Mouse (Mus musculus): ENCODE measurements around the gene Daam1. TPM values are rescaled to one million over a fixed set of nuclear protein-coding genes. Genes with fewer than 3 reads are reported as not detected.

The Daam1 gene
- polyA plus RNA-seq, 1 experiment = 52.8 TPM

GRCm38 (mm10) chr12:71831258-71832087 lies 595 bp downstream of the Daam1 start:
- peaks cover 38% of the 10 kb centered on the region for H3K36me3 ChIP-seq (replicated peaks; ENCODE audit: low read length)
- H3K9me3 ChIP-seq = no peaks in the 10 kb centered on the region
- peaks cover 2% of the 10 kb centered on the region for H3K27me3 ChIP-seq (replicated peaks)
- TF ChIP-seq GATA1 (IDR thresholded peaks at IDR 0.05; ENCODE audit: borderline replicate concordance, low read length) (no peak), FLI1 (IDR thresholded peaks at IDR 0.05; ENCODE audit: low read length) (no peak)
- H3K4me3 ChIP-seq (replicated peaks) = peak overlapping the region; percentile 97
- peaks cover 56% of the 10 kb centered on the region for H3K4me1 ChIP-seq

DNA sequence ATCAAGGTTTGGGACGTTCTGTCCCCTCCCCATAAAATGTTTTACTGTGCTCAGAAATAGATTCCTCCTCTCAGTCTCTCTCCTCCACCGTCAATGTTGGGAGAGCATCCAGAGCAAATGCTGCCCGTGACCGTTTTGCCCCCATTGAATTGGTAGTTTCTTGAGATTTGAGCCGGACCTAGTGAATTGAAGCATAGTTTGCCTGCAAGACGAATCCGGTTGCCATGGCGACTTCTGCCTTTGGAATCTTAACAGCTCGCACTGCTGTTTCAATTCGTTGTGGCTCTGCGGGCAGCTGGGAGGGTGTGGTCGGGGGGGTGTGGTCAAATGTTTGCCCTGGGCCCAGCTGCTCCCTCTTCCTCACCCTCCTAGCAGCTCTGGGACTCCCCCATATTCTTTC lies 1.3 kb downstream of the Daam1 start:
- peaks cover 45% of the 10 kb centered on the region for H3K36me3 ChIP-seq (replicated peaks; ENCODE audit: low read length)
- peak overlapping the region; percentile 97 for H3K4me3 ChIP-seq (replicated peaks)
- peaks cover 60% of the 10 kb centered on the region for H3K4me1 ChIP-seq
- no peaks in the 10 kb centered on the region for H3K9me3 ChIP-seq
- peaks cover 2% of the 10 kb centered on the region for H3K27me3 ChIP-seq (replicated peaks)
- TF ChIP-seq GATA1 (IDR thresholded peaks at IDR 0.05; ENCODE audit: borderline replicate concordance, low read length) = no peak
- TF ChIP-seq FLI1 (IDR thresholded peaks at IDR 0.05; ENCODE audit: low read length) = no peak

GRCm38 (mm10) chr12:71834041-71834440 lies 3.2 kb downstream of the Daam1 start:
- Histone ChIP-seq H3K4me3 (replicated peaks) (peak overlapping the region; percentile 89), H3K27me3 (replicated peaks) (no peaks in the 10 kb centered on the region), H3K36me3 (replicated peaks; ENCODE audit: low read length) (peaks cover 63% of the 10 kb centered on the region), H3K4me1 (peaks cover 67% of the 10 kb centered on the region), H3K9me3 (no peaks in the 10 kb centered on the region)
- no peak for TF ChIP-seq FLI1 (IDR thresholded peaks at IDR 0.05; ENCODE audit: low read length)
- TF ChIP-seq GATA1 (IDR thresholded peaks at IDR 0.05; ENCODE audit: borderline replicate concordance, low read length) = peak; percentile 73; the same call in 1 of the 3 replicates

GRCm38 (mm10) chr12:71835966-71836668 lies 5.2 kb downstream of the Daam1 start:
- Histone ChIP-seq H3K27me3 (replicated peaks) (no peaks in the 10 kb centered on the region), H3K36me3 (replicated peaks; ENCODE audit: low read length) (peaks cover 84% of the 10 kb centered on the region), H3K4me3 (replicated peaks) (peak overlapping the region; percentile 88), H3K9me3 (no peaks in the 10 kb centered on the region), H3K4me1 (peaks cover 80% of the 10 kb centered on the region)
- TF ChIP-seq FLI1 (IDR thresholded peaks at IDR 0.05; ENCODE audit: low read length) = no peak
- TF ChIP-seq GATA1 (IDR thresholded peaks at IDR 0.05; ENCODE audit: borderline replicate concordance, low read length) = no peak

DNA sequence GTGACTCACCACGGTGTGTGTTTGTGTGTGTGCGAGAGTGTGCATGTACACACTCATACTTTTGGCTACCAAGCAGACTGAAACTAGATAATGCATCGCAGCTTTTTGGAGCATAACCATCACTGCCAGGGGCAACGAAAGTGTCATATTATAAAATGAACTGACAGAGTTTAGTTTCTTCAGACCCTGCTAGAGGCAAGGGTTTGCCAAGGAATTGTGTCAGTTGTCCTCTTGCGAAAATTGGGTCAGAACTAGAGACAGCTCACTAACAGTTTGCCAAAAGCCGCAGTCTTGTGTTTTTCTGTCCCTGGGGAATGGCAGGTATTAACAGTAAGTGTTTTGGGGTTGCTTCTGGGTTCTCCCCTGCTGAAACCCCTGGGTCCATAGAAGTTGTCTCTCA lies 5.9 kb downstream of the Daam1 start:
- no peaks in the 10 kb centered on the region for H3K9me3 ChIP-seq
- peak overlapping the region; percentile 88 for H3K4me3 ChIP-seq (replicated peaks)
- H3K27me3 ChIP-seq (replicated peaks) = no peaks in the 10 kb centered on the region
- TF ChIP-seq GATA1 (IDR thresholded peaks at IDR 0.05; ENCODE audit: borderline replicate concordance, low read length) = no peak
- TF ChIP-seq FLI1 (IDR thresholded peaks at IDR 0.05; ENCODE audit: low read length) = no peak
- peaks cover 86% of the 10 kb centered on the region for H3K36me3 ChIP-seq (replicated peaks; ENCODE audit: low read length)
- peaks cover 87% of the 10 kb centered on the region for H3K4me1 ChIP-seq

DNA sequence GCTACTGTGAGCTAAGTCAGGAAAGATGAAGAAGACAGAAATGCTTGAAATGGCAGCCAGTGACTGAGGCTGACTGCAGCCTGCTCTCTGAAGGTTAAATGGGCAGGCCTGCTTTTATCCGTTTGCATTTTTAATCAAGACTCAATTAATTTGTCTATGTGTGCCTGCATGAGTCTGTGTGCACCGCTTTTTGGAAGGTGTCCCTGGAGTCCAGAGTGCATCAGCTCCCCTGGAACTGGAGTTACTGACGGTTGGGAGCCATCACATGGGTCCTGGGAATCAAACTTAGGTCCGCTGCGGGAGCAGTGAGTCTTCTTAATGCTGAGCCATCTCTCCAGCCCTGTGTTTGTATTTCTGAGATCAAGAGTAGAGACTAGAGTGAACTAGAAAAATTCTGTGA lies 6.7 kb downstream of the Daam1 start:
- Histone ChIP-seq H3K27me3 (replicated peaks) (no peaks in the 10 kb centered on the region), H3K36me3 (replicated peaks; ENCODE audit: low read length) (peaks cover 86% of the 10 kb centered on the region), H3K4me3 (replicated peaks) (peak overlapping the region; percentile 88), H3K9me3 (no peaks in the 10 kb centered on the region), H3K4me1 (peaks cover 94% of the 10 kb centered on the region)
- TF ChIP-seq FLI1 (IDR thresholded peaks at IDR 0.05; ENCODE audit: low read length) (no peak), GATA1 (IDR thresholded peaks at IDR 0.05; ENCODE audit: borderline replicate concordance, low read length) (no peak)

DNA sequence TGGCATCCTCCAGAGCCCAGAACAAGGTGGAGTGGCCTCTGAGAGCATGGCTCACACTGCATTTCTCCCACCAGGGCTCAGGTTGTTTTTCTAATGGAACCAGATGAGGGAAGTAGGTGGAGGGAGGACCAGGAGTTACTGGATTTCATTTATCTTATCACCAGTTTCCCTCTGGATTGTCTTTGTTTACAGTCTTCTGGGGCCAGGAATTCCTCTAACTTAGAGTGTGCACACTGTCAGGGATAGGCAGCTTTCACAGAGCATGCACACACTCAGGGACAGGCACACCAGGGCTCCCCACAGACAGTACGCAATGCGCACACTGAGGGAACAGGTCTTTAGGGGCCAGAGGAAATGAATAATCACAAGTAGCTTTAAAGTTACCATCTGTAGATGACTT lies 7.4 kb downstream of the Daam1 start:
- no peaks in the 10 kb centered on the region for H3K27me3 ChIP-seq (replicated peaks)
- H3K9me3 ChIP-seq = no peaks in the 10 kb centered on the region
- H3K36me3 ChIP-seq (replicated peaks; ENCODE audit: low read length) = peaks cover 87% of the 10 kb centered on the region
- TF ChIP-seq GATA1 (IDR thresholded peaks at IDR 0.05; ENCODE audit: borderline replicate concordance, low read length) (no peak), FLI1 (IDR thresholded peaks at IDR 0.05; ENCODE audit: low read length) (no peak)
- peaks cover 96% of the 10 kb centered on the region for H3K4me1 ChIP-seq
- H3K4me3 ChIP-seq (replicated peaks) = peak overlapping the region; percentile 88

DNA sequence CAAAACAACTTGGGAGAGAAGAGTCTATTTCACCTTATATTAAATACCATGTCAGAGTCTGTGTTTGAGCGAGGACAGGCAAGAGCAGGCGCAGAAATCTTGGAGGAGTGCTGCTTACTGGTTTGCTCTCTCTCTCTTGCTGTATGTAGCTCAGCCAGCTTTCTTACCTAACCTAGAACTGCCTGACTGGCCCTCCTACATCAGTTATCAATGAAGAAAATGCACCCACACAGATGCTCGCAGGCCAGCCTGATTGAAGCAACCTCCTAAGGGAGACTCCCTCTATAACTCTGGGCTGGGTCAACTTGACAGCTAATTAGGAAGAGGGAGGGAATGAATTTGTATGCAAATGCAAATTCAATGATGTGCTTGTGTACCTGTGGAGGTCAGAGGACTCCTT lies 8.8 kb downstream of the Daam1 start:
- TF ChIP-seq GATA1 (IDR thresholded peaks at IDR 0.05; ENCODE audit: borderline replicate concordance, low read length) (no peak), FLI1 (IDR thresholded peaks at IDR 0.05; ENCODE audit: low read length) (no peak)
- Histone ChIP-seq H3K4me1 (peaks cover 100% of the 10 kb centered on the region), H3K36me3 (replicated peaks; ENCODE audit: low read length) (peaks cover 96% of the 10 kb centered on the region), H3K9me3 (no peaks in the 10 kb centered on the region), H3K27me3 (replicated peaks) (no peaks in the 10 kb centered on the region), H3K4me3 (replicated peaks) (peak overlapping the region; percentile 88)

DNA sequence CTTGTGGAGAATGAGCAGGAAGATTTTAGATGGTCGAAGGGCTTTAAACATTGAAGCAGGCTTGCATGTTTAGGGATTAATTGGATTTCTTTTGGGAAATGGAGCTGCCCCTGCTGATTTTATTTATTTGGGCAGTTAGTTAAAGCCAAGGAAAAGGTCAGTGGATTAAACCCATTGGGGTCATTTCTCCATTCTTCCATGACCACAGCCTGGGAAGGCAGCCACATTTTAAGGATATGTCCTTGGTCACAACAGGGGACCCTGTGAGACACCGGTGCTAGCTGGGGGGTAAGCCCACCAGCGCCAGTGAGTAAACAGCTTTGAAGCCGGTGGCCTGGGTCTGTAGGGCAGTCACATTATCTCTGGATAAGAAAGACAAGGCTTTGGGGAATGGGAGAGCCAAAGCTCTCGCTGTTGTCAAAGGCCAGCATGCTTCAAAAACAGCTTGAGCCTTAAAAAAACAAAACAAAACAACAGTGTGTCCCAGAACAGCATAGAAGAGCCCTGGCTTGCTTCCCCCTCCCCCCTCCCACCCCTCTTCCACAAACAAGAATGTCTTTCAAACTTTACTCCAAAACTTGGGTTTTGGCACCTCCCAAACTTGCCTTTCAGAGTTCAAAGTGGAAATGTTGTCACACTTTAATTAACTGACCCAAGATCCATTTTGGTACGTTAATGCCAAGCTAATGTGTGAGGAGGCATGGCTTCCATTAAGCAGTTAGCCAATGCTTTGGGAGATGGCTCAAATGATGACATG lies 9.7 kb downstream of the Daam1 start:
- peaks cover 97% of the 10 kb centered on the region for H3K36me3 ChIP-seq (replicated peaks; ENCODE audit: low read length)
- H3K4me1 ChIP-seq = peaks cover 98% of the 10 kb centered on the region
- no peaks in the 10 kb centered on the region for H3K27me3 ChIP-seq (replicated peaks)

More for the DNA sequence above, 9.7 kb downstream of the Daam1 start:
- TF ChIP-seq FLI1 (IDR thresholded peaks at IDR 0.05; ENCODE audit: low read length) (no peak), GATA1 (IDR thresholded peaks at IDR 0.05; ENCODE audit: borderline replicate concordance, low read length) (no peak)
- peak overlapping the region; percentile 57 for H3K4me3 ChIP-seq (replicated peaks)
- H3K9me3 ChIP-seq = no peaks in the 10 kb centered on the region
